Mouse (Mus musculus) thymus, adult 2 months (tissue): Measurements from ENCODE around the gene Prkca. TPM values are rescaled to one million over a fixed set of nuclear protein-coding genes. Genes with fewer than 3 reads are reported as not detected.

Experiments
- DNase-seq: peaks from one replicate; pipeline ENCODE4 v3.0.0; 2021
- H3K27ac ChIP-seq: fragments of 200-500 bp; 2 replicates; pipeline ENCODE4 v1.5.1; 2012; ENCODE audit warnings: low read length, control low read depth; ENCODE audit not compliant: control insufficient read depth, insufficient read depth
- H3K27me3 ChIP-seq: fragments of 200-500 bp; 2 replicates; pipeline ENCODE4 v1.6.1; 2012; ENCODE audit warnings: mild to moderate bottlenecking, low read length, moderate library complexity, mixed read lengths; ENCODE audit not compliant: control insufficient read depth, insufficient read depth
- H3K36me3 ChIP-seq: fragments of 200-500 bp; 2 replicates; pipeline ENCODE4 v1.6.1; 2012; ENCODE audit warnings: mild to moderate bottlenecking, low read length, moderate library complexity; ENCODE audit not compliant: control insufficient read depth, insufficient read depth
- H3K4me1 ChIP-seq: fragments of 200-500 bp; replicated peaks from 2 replicates; pipeline ENCODE4 v1.6.1; 2012; ENCODE audit warnings: low read length; ENCODE audit not compliant: control insufficient read depth, insufficient read depth
- H3K4me3 ChIP-seq: fragments of 200-500 bp; 2 replicates; pipeline ENCODE4 v1.5.1; 2012; ENCODE audit warnings: mild to moderate bottlenecking, low read length, control low read depth, moderate library complexity; ENCODE audit not compliant: control insufficient read depth, insufficient read depth
- CTCF ChIP-seq: fragments of 200-500 bp; IDR thresholded peaks from 2 replicates; pipeline ENCODE4 v1.5.1; 2012; ENCODE audit warnings: mild to moderate bottlenecking, control low read depth, low read length, moderate library complexity, borderline replicate concordance; ENCODE audit not compliant: control insufficient read depth, poor library complexity, insufficient read depth; ENCODE audit errors: extremely low read depth
- POLR2A ChIP-seq: fragments of 200-500 bp; IDR thresholded peaks from 2 replicates; pipeline ENCODE4 v1.6.1; 2012; ENCODE audit warnings: mild to moderate bottlenecking, low read length, control low read depth, moderate library complexity; ENCODE audit not compliant: control insufficient read depth, poor library complexity, insufficient read depth; ENCODE audit errors: extremely low read depth
- WGBS: fragments of 180-500 bp; shearing (Covaris S2); methylation state at CpG from one replicate; pipeline ENCODE4 v1.1.7; 2018; 5-methylcytosine and 5-hydroxymethylcytosine counted together
- polyA plus RNA-seq: library from polyadenylated mRNA; depleted of rRNA; stranded (reverse); fragments of >200 nt; gene quantifications from 2 replicates; pipeline ENCODE4 v1.2.3, GENCODE M21; 2012

Prkca gene
- polyA plus RNA-seq, 1 experiment: 11.0 TPM

DNA sequence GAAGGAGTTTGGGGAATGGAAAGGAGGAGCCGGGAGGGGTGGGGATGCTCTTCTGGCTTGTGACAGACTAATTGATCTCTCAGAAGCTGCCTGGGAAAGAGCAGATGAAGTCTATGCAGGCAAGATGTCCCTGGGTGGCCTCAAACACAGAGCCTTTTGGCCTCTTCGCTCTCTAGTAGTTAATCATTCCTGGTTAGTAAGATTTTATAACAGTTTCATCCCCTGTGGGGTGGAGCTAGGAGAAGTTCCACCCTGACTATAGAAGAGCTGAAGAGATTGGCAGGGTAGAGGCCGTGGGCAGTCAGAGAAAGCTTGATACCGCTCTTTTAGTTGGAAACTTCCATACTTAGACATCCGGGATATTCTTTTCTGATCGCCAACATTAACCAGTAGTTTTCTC lies 15.2 kb upstream of the Prkca start:
- WGBS: 94% methylated on average over 6 of the region's 6 CpGs
- no peak overlapping the region for H3K4me3 ChIP-seq
- TF ChIP-seq CTCF (no peak), POLR2A (no peak)
- no peaks in the 10 kb centered on the region for H3K4me1 ChIP-seq
- H3K27ac ChIP-seq: no peak overlapping the region
- H3K36me3 ChIP-seq: no peaks in the 10 kb centered on the region
- no peak for DNase-seq
- H3K27me3 ChIP-seq: no peaks in the 10 kb centered on the region

DNA sequence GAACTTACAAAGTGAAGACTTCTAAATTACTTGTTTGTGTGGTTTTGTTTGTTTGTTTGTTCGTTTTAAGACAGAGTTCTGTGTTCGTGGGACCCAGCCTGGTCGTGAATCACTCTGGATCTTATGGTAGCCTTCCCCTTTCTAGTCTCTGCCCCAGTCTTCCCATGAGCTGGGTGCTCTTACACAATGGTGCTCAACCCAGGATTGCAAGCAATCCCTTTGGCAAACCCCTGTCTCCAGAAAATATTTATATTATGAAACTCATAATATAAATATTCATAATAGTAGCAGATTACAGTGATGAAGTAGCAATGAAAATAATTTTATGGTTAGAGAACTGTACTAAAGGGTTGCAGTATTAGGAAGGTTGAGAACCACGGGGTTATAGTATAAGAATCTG lies 12.3 kb upstream of the Prkca start:
- no peak for TF ChIP-seq POLR2A
- TF ChIP-seq CTCF: no peak
- Histone ChIP-seq H3K36me3 (no peaks in the 10 kb centered on the region), H3K4me3 (no peak overlapping the region), H3K27me3 (no peaks in the 10 kb centered on the region), H3K4me1 (no peaks in the 10 kb centered on the region), H3K27ac (no peak overlapping the region)
- DNase-seq: no peak
- 90% methylated on average over 4 of the region's 4 CpGs for WGBS

DNA sequence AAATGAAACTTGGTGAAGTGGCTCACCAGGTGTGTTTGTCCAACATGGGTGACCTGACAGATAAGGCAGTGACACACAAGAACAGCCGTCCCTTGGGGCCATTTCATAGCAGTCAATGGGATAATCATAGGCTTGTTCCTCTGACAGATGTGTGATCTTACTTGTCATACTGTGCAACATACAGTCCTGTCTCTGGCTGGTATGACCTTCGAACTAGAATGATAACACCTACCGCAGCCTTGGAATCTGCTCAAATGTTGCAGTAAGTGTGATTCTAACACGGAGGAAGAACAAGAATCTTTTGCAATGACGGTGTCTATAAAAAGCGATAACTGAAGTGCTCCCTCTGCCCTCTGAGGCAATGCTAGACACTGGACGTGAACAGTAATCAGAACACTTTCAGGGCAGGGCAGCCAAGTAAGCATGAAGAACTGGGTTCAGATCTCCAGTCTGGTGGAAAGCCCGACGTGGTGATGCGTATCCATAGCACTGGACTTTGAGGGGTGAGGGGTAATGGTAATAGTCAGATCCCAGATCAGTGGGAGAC lies 9.2 kb upstream of the Prkca start:
- no peak for TF ChIP-seq CTCF
- no peak for TF ChIP-seq POLR2A
- 96% methylated on average over 10 of the region's 10 CpGs for WGBS

DNA sequence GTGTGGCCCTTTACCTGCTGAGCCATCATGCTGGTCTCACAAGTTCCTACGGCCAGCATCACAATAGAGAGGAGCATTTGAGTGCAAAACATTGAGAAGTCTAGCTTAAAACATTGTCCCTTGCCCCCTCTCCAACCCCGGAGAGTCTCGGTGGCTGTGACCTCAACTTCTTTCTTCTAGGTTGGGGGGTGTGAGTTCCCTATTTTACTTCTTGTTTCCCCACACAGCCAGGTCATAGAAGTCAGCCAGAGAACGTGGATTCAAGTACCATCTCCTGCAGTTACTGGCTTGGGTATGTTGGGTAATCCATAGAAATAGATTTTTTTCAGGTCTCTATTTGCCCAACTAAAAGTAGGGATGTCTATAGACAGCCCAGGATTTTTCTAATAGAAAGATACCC lies 7.1 kb upstream of the Prkca start:
- H3K4me1 ChIP-seq: no peaks in the 10 kb centered on the region
- no peaks in the 10 kb centered on the region for H3K36me3 ChIP-seq
- no peaks in the 10 kb centered on the region for H3K27me3 ChIP-seq
- DNase-seq: no peak
- H3K4me3 ChIP-seq: no peak overlapping the region
- TF ChIP-seq CTCF: no peak
- H3K27ac ChIP-seq: no peak overlapping the region
- 41% methylated on average over 4 of the region's 4 CpGs for WGBS

More for the DNA sequence above, 9.2 kb upstream of the Prkca start:
- Histone ChIP-seq H3K36me3 (no peaks in the 10 kb centered on the region), H3K4me3 (no peak overlapping the region), H3K27me3 (no peaks in the 10 kb centered on the region), H3K4me1 (no peaks in the 10 kb centered on the region), H3K27ac (no peak overlapping the region)
- DNase-seq: no peak

DNA sequence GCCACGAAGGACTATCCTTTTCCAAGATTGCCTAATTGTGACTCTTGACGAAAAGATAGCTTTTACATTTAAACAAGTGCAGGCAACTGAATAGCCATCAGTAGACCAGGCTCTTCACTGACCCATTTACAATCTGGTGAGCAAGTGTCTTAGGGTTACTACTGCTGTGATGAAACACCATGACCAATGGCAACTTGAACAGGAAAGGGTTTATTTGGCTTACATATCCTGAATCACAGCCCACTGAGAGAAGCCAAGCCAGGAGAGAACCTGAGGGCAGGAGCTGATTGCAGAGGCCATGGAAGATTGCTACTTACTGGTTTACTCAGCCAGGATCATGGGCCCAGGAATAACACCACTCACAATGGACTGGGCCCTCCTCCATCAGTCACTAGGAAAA lies 1.6 kb upstream of the Prkca start:
- DNase-seq: no peak
- H3K36me3 ChIP-seq: no peaks in the 10 kb centered on the region
- no peak overlapping the region for H3K27ac ChIP-seq
- H3K27me3 ChIP-seq: no peaks in the 10 kb centered on the region
- peaks cover 17% of the 10 kb centered on the region for H3K4me1 ChIP-seq
- H3K4me3 ChIP-seq: no peak overlapping the region
- TF ChIP-seq CTCF: no peak
- no peak for TF ChIP-seq POLR2A
- WGBS: 98% methylated on average over 2 of the region's 2 CpGs

DNA sequence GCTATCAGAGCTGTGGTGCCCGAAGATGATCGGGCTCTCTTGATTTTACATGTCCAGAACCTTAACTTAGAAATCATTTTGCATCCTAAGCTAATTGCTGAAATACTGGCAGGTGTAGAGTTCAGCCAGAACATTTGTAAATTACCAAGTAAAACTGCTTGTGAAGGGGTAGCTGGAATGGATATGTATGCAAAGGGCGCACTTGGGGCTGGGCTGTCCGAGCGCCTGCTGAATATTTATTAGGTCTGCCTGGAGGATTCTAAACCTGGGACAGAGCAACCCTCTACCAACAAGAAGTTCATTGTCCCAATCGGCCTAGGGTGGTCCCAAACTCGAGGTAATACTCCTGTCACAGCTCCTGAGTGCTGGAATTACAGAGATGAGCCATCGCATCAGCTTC lies 1.0 kb upstream of the Prkca start:
- Histone ChIP-seq H3K4me1 (peaks cover 18% of the 10 kb centered on the region), H3K27me3 (no peaks in the 10 kb centered on the region), H3K27ac (no peak overlapping the region), H3K36me3 (no peaks in the 10 kb centered on the region), H3K4me3 (no peak overlapping the region)
- TF ChIP-seq POLR2A (no peak), CTCF (no peak)
- DNase-seq: no peak
- 92% methylated on average over 8 of the region's 8 CpGs for WGBS
